Mouse (Mus musculus): ENCODE data around the gene Stx8.

- TF ChIP-seq CTCF (IDR thresholded peaks at IDR 0.05; ENCODE audit: insufficient read depth, low read length) (no peak), POLR2A (IDR thresholded peaks at IDR 0.05; ENCODE audit: borderline replicate concordance, extremely low read depth, low read depth, low read length) (no peak)
These were observed 221.2 kb downstream of the Stx8 start for GRCm38 (mm10) chr11:68187242-68187641.
